Mouse (Mus musculus) midbrain, embryonic 12.5 days (tissue): ENCODE results near the gene Dnm3. TPM values are rescaled to one million over a fixed set of nuclear protein-coding genes. Genes with fewer than 3 reads are reported as not detected.

Experiments
- ATAC-seq: fragments of 200-750 bp; cut with Nextera tagmentation; 2 replicates; pipeline ENCODE4 v1.8.0; 2017; ENCODE audit warnings: low read depth, moderate TSS enrichment, moderate library complexity; ENCODE audit not compliant: low FRiP score
- H3K27ac ChIP-seq: fragments of 300-500 bp; sonication (generic); replicated peaks from 2 replicates; pipeline ENCODE4 v1.5.1; 2016; ENCODE audit warnings: mild to moderate bottlenecking
- H3K27me3 ChIP-seq: fragments of 300-500 bp; sonication (generic); 2 replicates; pipeline ENCODE4 v1.6.1; 2016; ENCODE audit warnings: mild to moderate bottlenecking
- H3K36me3 ChIP-seq: fragments of 300-500 bp; sonication (generic); 2 replicates; pipeline ENCODE4 v1.6.1; 2016
- H3K4me1 ChIP-seq: fragments of 300-500 bp; sonication (generic); 2 replicates; pipeline ENCODE4 v1.6.1; 2016
- H3K4me2 ChIP-seq: fragments of 300-500 bp; sonication (generic); replicated peaks from 2 replicates; pipeline ENCODE4 v1.6.1; 2016; ENCODE audit warnings: mild to moderate bottlenecking, moderate library complexity
- H3K4me3 ChIP-seq: fragments of 300-500 bp; sonication (generic); 2 replicates; pipeline ENCODE4 v1.5.1; 2016; ENCODE audit warnings: mild to moderate bottlenecking
- H3K9ac ChIP-seq: fragments of 300-500 bp; sonication (generic); replicated peaks from 2 replicates; pipeline ENCODE4 v1.6.1; 2016; ENCODE audit warnings: mild to moderate bottlenecking, moderate library complexity
- H3K9me3 ChIP-seq: fragments of 300-500 bp; sonication (generic); 2 replicates; pipeline ENCODE4 v1.6.1; 2016; ENCODE audit warnings: mild to moderate bottlenecking
- WGBS: fragments of 180-500 bp; shearing (Covaris S2); methylation state at CpG from one replicate; pipeline ENCODE4 v1.1.7; 2016; 5-methylcytosine and 5-hydroxymethylcytosine counted together
- polyA plus RNA-seq: library from polyadenylated mRNA; unstranded; fragments of >200 nt; fragmentation: Nextera tagmentation; extraction: Ambion mirVana; gene quantifications from 2 replicates; pipeline ENCODE4 v1.2.1, GENCODE M21; 2016

The Dnm3 gene
- polyA plus RNA-seq, 1 experiment from 2014 or later, result 14.2 TPM

GRCm38 (mm10) chr1:162108181-162108671 lies 369.6 kb downstream of the Dnm3 start:
- Histone ChIP-seq H3K9me3 (no peaks in the 10 kb centered on the region), H3K27ac (no peak overlapping the region; the same call in 1 of the 2 replicates), H3K4me3 (no peak overlapping the region), H3K36me3 (no peaks in the 10 kb centered on the region), H3K27me3 (no peaks in the 10 kb centered on the region), H3K4me2 (no peak overlapping the region), H3K9ac (no peak overlapping the region), H3K4me1 (peaks cover 17% of the 10 kb centered on the region; the same call in 1 of the 2 replicates)
- 32% methylated on average over 7 of the region's 7 CpGs for WGBS
- peak; percentile 49 for ATAC-seq

- Histone ChIP-seq H3K9me3 (no peaks in the 10 kb centered on the region), H3K9ac (no peak overlapping the region), H3K36me3 (no peaks in the 10 kb centered on the region), H3K4me1 (peaks cover 17% of the 10 kb centered on the region; the same call in 1 of the 2 replicates), H3K4me2 (no peak overlapping the region), H3K27ac (no peak overlapping the region), H3K4me3 (no peak overlapping the region), H3K27me3 (no peaks in the 10 kb centered on the region)
- no peak for ATAC-seq
- 82% methylated on average over 4 of the region's 4 CpGs for WGBS
These were observed 370.7 kb downstream of the Dnm3 start for GRCm38 (mm10) chr1:162107011-162107606.

- Histone ChIP-seq H3K27me3 (no peaks in the 10 kb centered on the region), H3K27ac (no peak overlapping the region), H3K36me3 (no peaks in the 10 kb centered on the region), H3K9ac (no peak overlapping the region), H3K9me3 (no peaks in the 10 kb centered on the region), H3K4me3 (no peak overlapping the region), H3K4me1 (no peaks in the 10 kb centered on the region), H3K4me2 (no peak overlapping the region)
- WGBS, result 93% methylated on average over 10 of the region's 10 CpGs
- no peak for ATAC-seq
These were observed 376.6 kb downstream of the Dnm3 start for GRCm38 (mm10) chr1:162100961-162101830.

GRCm38 (mm10) chr1:162100033-162100820 lies 377.6 kb downstream of the Dnm3 start:
- Histone ChIP-seq H3K9me3 (no peaks in the 10 kb centered on the region), H3K9ac (no peak overlapping the region), H3K27me3 (no peaks in the 10 kb centered on the region), H3K4me3 (no peak overlapping the region), H3K27ac (no peak overlapping the region), H3K36me3 (no peaks in the 10 kb centered on the region), H3K4me1 (no peaks in the 10 kb centered on the region), H3K4me2 (no peak overlapping the region)
- ATAC-seq, result no peak
- 87% methylated on average over 7 of the region's 7 CpGs for WGBS

- no peak overlapping the region for H3K4me2 ChIP-seq
- no peaks in the 10 kb centered on the region for H3K27me3 ChIP-seq
- no peak overlapping the region for H3K9ac ChIP-seq
- no peak overlapping the region for H3K4me3 ChIP-seq
- no peaks in the 10 kb centered on the region for H3K36me3 ChIP-seq
- no peaks in the 10 kb centered on the region for H3K4me1 ChIP-seq
- no peaks in the 10 kb centered on the region for H3K9me3 ChIP-seq
- no peak for ATAC-seq
- WGBS, result 92% methylated on average over 3 of the region's 3 CpGs
- no peak overlapping the region for H3K27ac ChIP-seq
These were observed 378.6 kb downstream of the Dnm3 start for GRCm38 (mm10) chr1:162099203-162099602.

- ATAC-seq, result no peak
- no peaks in the 10 kb centered on the region for H3K4me1 ChIP-seq
- H3K9me3 ChIP-seq, result no peaks in the 10 kb centered on the region; the same call in 1 of the 2 replicates
- H3K9ac ChIP-seq, result no peak overlapping the region
- no peak overlapping the region for H3K27ac ChIP-seq
- no peak overlapping the region for H3K4me2 ChIP-seq
- H3K36me3 ChIP-seq, result no peaks in the 10 kb centered on the region
- H3K27me3 ChIP-seq, result no peaks in the 10 kb centered on the region
- 83% methylated on average over 8 of the region's 8 CpGs for WGBS
- H3K4me3 ChIP-seq, result no peak overlapping the region
These were observed 383.1 kb downstream of the Dnm3 start for GRCm38 (mm10) chr1:162094523-162095272.

- H3K36me3 ChIP-seq, result no peaks in the 10 kb centered on the region
- H3K27ac ChIP-seq, result no peak overlapping the region
- H3K4me1 ChIP-seq, result no peaks in the 10 kb centered on the region
- H3K9ac ChIP-seq, result no peak overlapping the region
- H3K27me3 ChIP-seq, result no peaks in the 10 kb centered on the region
- H3K4me3 ChIP-seq, result no peak overlapping the region
- no peaks in the 10 kb centered on the region; the same call in 1 of the 2 replicates for H3K9me3 ChIP-seq
- H3K4me2 ChIP-seq, result no peak overlapping the region
- ATAC-seq, result no peak
- WGBS, result 84% methylated on average over 9 of the region's 9 CpGs
These were observed 383.9 kb downstream of the Dnm3 start for GRCm38 (mm10) chr1:162093806-162094522.

GRCm38 (mm10) chr1:162092899-162093659 lies 384.8 kb downstream of the Dnm3 start:
- no peaks in the 10 kb centered on the region for H3K36me3 ChIP-seq
- no peaks in the 10 kb centered on the region; the same call in 1 of the 2 replicates for H3K9me3 ChIP-seq
- no peak overlapping the region for H3K27ac ChIP-seq
- WGBS, result 81% methylated on average over 3 of the region's 3 CpGs
- no peak overlapping the region for H3K4me2 ChIP-seq
- no peak overlapping the region for H3K9ac ChIP-seq
- ATAC-seq, result no peak
- H3K4me1 ChIP-seq, result no peaks in the 10 kb centered on the region
- H3K4me3 ChIP-seq, result no peak overlapping the region
- no peaks in the 10 kb centered on the region for H3K27me3 ChIP-seq

GRCm38 (mm10) chr1:162092401-162092800 lies 385.4 kb downstream of the Dnm3 start:
- Histone ChIP-seq H3K27me3 (no peaks in the 10 kb centered on the region), H3K9ac (no peak overlapping the region), H3K9me3 (no peaks in the 10 kb centered on the region; the same call in 1 of the 2 replicates), H3K36me3 (no peaks in the 10 kb centered on the region), H3K27ac (no peak overlapping the region), H3K4me2 (no peak overlapping the region), H3K4me3 (no peak overlapping the region), H3K4me1 (no peaks in the 10 kb centered on the region)
- 85% methylated on average over 8 of the region's 8 CpGs for WGBS
- no peak for ATAC-seq

- ATAC-seq, result no peak
- Histone ChIP-seq H3K4me3 (no peak overlapping the region), H3K4me2 (no peak overlapping the region), H3K36me3 (no peaks in the 10 kb centered on the region), H3K9me3 (no peaks in the 10 kb centered on the region), H3K27me3 (no peaks in the 10 kb centered on the region; the same call in 1 of the 2 replicates), H3K4me1 (no peaks in the 10 kb centered on the region), H3K27ac (no peak overlapping the region), H3K9ac (no peak overlapping the region)
- WGBS, result 72% methylated on average over 9 of the region's 9 CpGs
These were observed 393.9 kb downstream of the Dnm3 start for GRCm38 (mm10) chr1:162083886-162084478.
